Mouse (Mus musculus) kidney, embryonic 14.5 days (tissue): ENCODE data around the gene Ccdc59. TPM values are rescaled to one million over a fixed set of nuclear protein-coding genes. Genes with fewer than 3 reads are reported as not detected.

Source experiments
- ATAC-seq: fragments of 200-750 bp; cut with Nextera tagmentation; 2 replicates; pipeline ENCODE4 v1.8.0; 2017; ENCODE audit warnings: moderate number of reproducible peaks, mild to moderate bottlenecking, moderate TSS enrichment, moderate library complexity; ENCODE audit not compliant: low FRiP score, low TSS enrichment
- H3K27ac ChIP-seq: fragments of 300-500 bp; sonication (generic); 2 replicates; pipeline ENCODE4 v1.5.1; 2014; ENCODE audit warnings: low read depth, mild to moderate bottlenecking, low read length, moderate library complexity, mixed read lengths
- H3K27me3 ChIP-seq: fragments of 300-500 bp; sonication (generic); 2 replicates; pipeline ENCODE4 v1.6.1; 2014; ENCODE audit warnings: mild to moderate bottlenecking, low read length; ENCODE audit not compliant: control insufficient read depth, insufficient read depth
- H3K36me3 ChIP-seq: fragments of 300-500 bp; sonication (generic); 2 replicates; pipeline ENCODE4 v1.6.1; 2014; ENCODE audit warnings: low read length, mixed read lengths; ENCODE audit not compliant: control insufficient read depth, insufficient read depth
- H3K4me1 ChIP-seq: fragments of 300-500 bp; sonication (generic); 2 replicates; pipeline ENCODE4 v1.6.1; 2014; ENCODE audit warnings: low read length, mixed read lengths; ENCODE audit not compliant: control insufficient read depth, insufficient read depth
- H3K4me2 ChIP-seq: fragments of 300-500 bp; sonication (generic); replicated peaks from 2 replicates; pipeline ENCODE4 v1.6.1; 2014; ENCODE audit warnings: low read depth, mild to moderate bottlenecking, low read length
- H3K4me3 ChIP-seq: fragments of 300-500 bp; sonication (generic); 2 replicates; pipeline ENCODE4 v1.5.1; 2014; ENCODE audit warnings: mild to moderate bottlenecking, low read length
- H3K9ac ChIP-seq: fragments of 300-500 bp; sonication (generic); 2 replicates; pipeline ENCODE4 v1.6.1; 2014; ENCODE audit warnings: low read depth, mild to moderate bottlenecking, low read length, moderate library complexity
- H3K9me3 ChIP-seq: fragments of 300-500 bp; sonication (generic); 2 replicates; pipeline ENCODE4 v1.6.1; 2016; ENCODE audit warnings: low read length; ENCODE audit not compliant: control insufficient read depth
- WGBS: fragments of 180-500 bp; shearing (Covaris S2); extraction: QIAGEN DNeasy Blood & Tissue Kit; methylation state at CpG from one replicate; pipeline ENCODE4 v1.1.7; 2014; 5-methylcytosine and 5-hydroxymethylcytosine counted together
- polyA plus RNA-seq: library from polyadenylated mRNA; unstranded; fragments of >200 nt; fragmentation: Nextera tagmentation; extraction: Ambion mirVana; gene quantifications from 2 replicates; pipeline ENCODE4 v1.2.1, GENCODE M21; 2014

Gene Ccdc59
- 62.9 and 64.4 TPM in 2 replicates for polyA plus RNA-seq

- under 1% methylated on average over 90 of the region's 90 CpGs for WGBS
- no peaks in the 10 kb centered on the region for H3K27me3 ChIP-seq
- H3K36me3 ChIP-seq: peaks cover 31% of the 10 kb centered on the region
- H3K9ac ChIP-seq: peak within 1 kb of the TSS; percentile 82
- no peaks in the 10 kb centered on the region for H3K9me3 ChIP-seq
- peak within 1 kb of the TSS; percentile 95 for H3K27ac ChIP-seq
- peak within 1 kb of the TSS; percentile 58 for H3K4me3 ChIP-seq
- ATAC-seq: peak; percentile 99
- H3K4me1 ChIP-seq: 0 out of 2 replicates have a peak, but pooled peaks cover 3% of the 10 kb centered on the region
- peak within 1 kb of the TSS; percentile 75 for H3K4me2 ChIP-seq
These were observed at the start of gene Ccdc59, which contains the start of gene Mettl25 for GRCm38 (mm10) chr10:105840928-105841888. Gene Ccdc59 (plus strand): TSS chr10:105841067. Gene Mettl25 (minus strand): TSS chr10:105841380.

GRCm38 (mm10) chr10:105793776-105794552, 46.9 kb upstream of the Ccdc59 start:
- ATAC-seq: peak; percentile 36; the same call in 1 of the 2 replicates

GRCm38 (mm10) chr10:105797250-105797924, 43.5 kb upstream of the Ccdc59 start:
- H3K27ac ChIP-seq: no peak overlapping the region
- no peak overlapping the region for H3K4me3 ChIP-seq
- 73% methylated on average over 8 of the region's 8 CpGs for WGBS
- H3K4me1 ChIP-seq: no peaks in the 10 kb centered on the region
- H3K9ac ChIP-seq: no peak overlapping the region
- H3K4me2 ChIP-seq: no peak overlapping the region
- ATAC-seq: no peak
- no peaks in the 10 kb centered on the region for H3K36me3 ChIP-seq
- H3K9me3 ChIP-seq: no peaks in the 10 kb centered on the region
- H3K27me3 ChIP-seq: no peaks in the 10 kb centered on the region

More at GRCm38 (mm10) chr10:105793776-105794552, 46.9 kb upstream of the Ccdc59 start:
- 55% methylated on average over 15 of the region's 15 CpGs for WGBS
- Histone ChIP-seq H3K9me3 (no peaks in the 10 kb centered on the region), H3K4me3 (no peak overlapping the region), H3K4me2 (no peak overlapping the region), H3K36me3 (no peaks in the 10 kb centered on the region), H3K27ac (no peak overlapping the region), H3K9ac (no peak overlapping the region), H3K4me1 (no peaks in the 10 kb centered on the region), H3K27me3 (no peaks in the 10 kb centered on the region)

DNA sequence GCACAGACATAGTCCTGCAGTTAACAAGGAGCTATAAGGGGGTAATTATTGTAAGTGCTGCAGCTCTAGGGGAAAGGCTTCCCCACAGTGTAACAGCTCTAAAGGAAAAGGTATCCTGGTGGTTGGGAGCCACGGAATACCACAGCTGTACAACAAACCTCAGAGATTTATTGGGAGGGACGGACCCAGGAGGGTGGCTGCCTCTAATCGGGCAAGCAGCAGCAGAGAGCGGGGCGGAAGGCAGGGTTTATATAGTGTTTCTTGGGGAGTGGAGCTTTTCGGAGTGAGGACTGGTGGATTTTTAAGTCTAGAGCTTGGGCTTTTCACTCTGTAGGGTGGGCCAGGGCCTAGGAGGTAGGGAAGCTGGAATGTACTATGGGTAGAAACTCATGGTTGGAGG, 39.7 kb upstream of the Ccdc59 start:
- ATAC-seq: peak; percentile 16; the same call in 1 of the 2 replicates
- H3K36me3 ChIP-seq: no peaks in the 10 kb centered on the region
- H3K27me3 ChIP-seq: no peaks in the 10 kb centered on the region
- WGBS: 39% methylated on average over 6 of the region's 6 CpGs
- H3K9me3 ChIP-seq: no peaks in the 10 kb centered on the region
- no peak overlapping the region for H3K4me2 ChIP-seq
- no peak overlapping the region for H3K27ac ChIP-seq
- H3K4me3 ChIP-seq: no peak overlapping the region
- H3K9ac ChIP-seq: no peak overlapping the region
- H3K4me1 ChIP-seq: no peaks in the 10 kb centered on the region

DNA sequence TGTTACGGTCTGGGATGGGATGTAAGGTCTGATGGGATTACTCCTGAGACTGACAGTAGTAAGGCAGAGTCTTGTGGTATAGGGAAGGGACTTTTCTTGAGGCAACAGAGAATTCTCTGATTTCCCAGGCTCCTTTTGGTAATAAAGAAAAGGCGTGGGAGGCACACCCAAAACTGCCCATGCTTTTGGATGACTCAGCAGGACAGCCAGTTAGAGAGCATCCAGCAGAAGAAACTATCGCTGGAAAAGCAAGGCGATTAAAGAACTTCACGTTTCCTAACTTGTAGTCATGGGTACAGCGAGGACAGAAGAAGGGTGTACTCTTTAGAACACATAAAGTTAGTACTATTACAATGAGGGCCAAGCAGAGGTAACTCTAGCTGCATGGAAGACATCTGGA, 38.7 kb upstream of the Ccdc59 start:
- no peak overlapping the region for H3K4me2 ChIP-seq
- WGBS: 89% methylated on average over 6 of the region's 6 CpGs
- H3K27ac ChIP-seq: no peak overlapping the region

GRCm38 (mm10) chr10:105803461-105803860, 37.4 kb upstream of the Ccdc59 start:
- 88% methylated on average over 2 of the region's 2 CpGs for WGBS
- Histone ChIP-seq H3K9ac (no peak overlapping the region), H3K4me3 (no peak overlapping the region), H3K4me1 (no peaks in the 10 kb centered on the region), H3K36me3 (no peaks in the 10 kb centered on the region), H3K9me3 (no peaks in the 10 kb centered on the region), H3K27ac (no peak overlapping the region), H3K4me2 (no peak overlapping the region), H3K27me3 (no peaks in the 10 kb centered on the region)
- no peak for ATAC-seq

More for the DNA sequence above, 38.7 kb upstream of the Ccdc59 start:
- ATAC-seq: no peak
- H3K27me3 ChIP-seq: no peaks in the 10 kb centered on the region
- H3K9ac ChIP-seq: no peak overlapping the region
- no peaks in the 10 kb centered on the region for H3K9me3 ChIP-seq
- no peaks in the 10 kb centered on the region for H3K4me1 ChIP-seq
- H3K4me3 ChIP-seq: no peak overlapping the region
- H3K36me3 ChIP-seq: no peaks in the 10 kb centered on the region

GRCm38 (mm10) chr10:105806259-105807010, 34.4 kb upstream of the Ccdc59 start:
- Histone ChIP-seq H3K9ac (no peak overlapping the region), H3K4me2 (no peak overlapping the region), H3K9me3 (no peaks in the 10 kb centered on the region), H3K36me3 (no peaks in the 10 kb centered on the region), H3K27ac (no peak overlapping the region), H3K27me3 (no peaks in the 10 kb centered on the region), H3K4me1 (no peaks in the 10 kb centered on the region), H3K4me3 (no peak overlapping the region)
- no peak for ATAC-seq
- 65% methylated on average over 7 of the region's 7 CpGs for WGBS

DNA sequence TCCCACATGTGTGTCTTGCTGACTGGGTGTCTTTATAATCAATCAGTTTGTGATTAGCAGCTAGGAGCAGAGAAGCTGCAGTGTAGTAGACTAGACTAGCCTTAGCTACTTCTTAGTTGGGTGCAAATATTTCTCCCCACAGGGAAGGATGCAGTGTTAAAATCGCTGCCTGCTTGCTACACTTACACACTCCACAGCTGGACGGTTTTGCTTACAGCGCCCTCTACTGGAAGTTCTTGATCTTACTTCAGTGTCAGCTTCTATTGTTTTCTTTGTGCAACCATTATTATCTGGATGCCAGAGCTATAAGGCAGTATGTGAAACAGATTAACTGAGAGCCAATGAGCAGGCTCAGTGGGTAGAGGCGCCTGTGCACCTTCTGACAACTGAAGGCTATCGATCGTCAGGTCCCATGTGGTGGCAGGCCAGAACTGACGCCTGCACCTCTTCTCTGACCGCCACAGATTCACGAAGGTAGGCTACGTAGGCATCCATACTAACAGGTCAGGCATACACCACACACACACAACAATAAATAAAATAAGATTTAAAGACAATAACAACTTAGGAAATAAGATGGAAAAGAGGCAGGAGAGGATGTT, 6.1 kb upstream of the Ccdc59 start:
- Histone ChIP-seq H3K27me3 (no peaks in the 10 kb centered on the region), H3K9me3 (no peaks in the 10 kb centered on the region), H3K4me2 (no peak overlapping the region), H3K4me1 (no peaks in the 10 kb centered on the region), H3K9ac (no peak overlapping the region), H3K4me3 (no peak overlapping the region), H3K36me3 (no peaks in the 10 kb centered on the region), H3K27ac (no peak overlapping the region)
- peak; percentile 46; the same call in 1 of the 2 replicates for ATAC-seq
- 69% methylated on average over 10 of the region's 10 CpGs for WGBS
